Mouse (Mus musculus): ENCODE data around the gene Enpp6. TPM values are rescaled to one million over a fixed set of nuclear protein-coding genes. Genes with fewer than 3 reads are reported as not detected.

Enpp6 gene
- polyA plus RNA-seq, 3 experiments from 2014 or later: 0.86 to 1.2 (median 0.99) TPM

DNA sequence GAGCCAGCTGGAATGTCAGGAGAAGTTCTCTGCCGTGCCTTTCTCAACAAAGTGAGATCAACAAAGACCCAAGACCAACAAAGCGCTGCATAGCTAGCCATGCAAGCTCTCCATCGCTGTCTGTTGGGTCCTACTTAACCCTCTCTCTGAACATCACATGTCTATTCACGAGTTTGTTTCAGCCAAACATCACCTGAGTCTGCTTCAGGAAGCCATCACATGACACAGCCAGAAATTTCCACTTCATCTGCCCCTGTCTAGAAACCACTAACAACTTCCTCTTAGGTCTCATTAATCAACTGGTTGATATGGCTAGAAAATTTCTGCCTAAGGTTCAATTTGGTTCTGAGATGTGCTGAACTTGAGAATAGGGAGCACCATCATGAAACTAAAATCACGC lies 85.3 kb downstream of the Enpp6 start:
- no peak for ATAC-seq

DNA sequence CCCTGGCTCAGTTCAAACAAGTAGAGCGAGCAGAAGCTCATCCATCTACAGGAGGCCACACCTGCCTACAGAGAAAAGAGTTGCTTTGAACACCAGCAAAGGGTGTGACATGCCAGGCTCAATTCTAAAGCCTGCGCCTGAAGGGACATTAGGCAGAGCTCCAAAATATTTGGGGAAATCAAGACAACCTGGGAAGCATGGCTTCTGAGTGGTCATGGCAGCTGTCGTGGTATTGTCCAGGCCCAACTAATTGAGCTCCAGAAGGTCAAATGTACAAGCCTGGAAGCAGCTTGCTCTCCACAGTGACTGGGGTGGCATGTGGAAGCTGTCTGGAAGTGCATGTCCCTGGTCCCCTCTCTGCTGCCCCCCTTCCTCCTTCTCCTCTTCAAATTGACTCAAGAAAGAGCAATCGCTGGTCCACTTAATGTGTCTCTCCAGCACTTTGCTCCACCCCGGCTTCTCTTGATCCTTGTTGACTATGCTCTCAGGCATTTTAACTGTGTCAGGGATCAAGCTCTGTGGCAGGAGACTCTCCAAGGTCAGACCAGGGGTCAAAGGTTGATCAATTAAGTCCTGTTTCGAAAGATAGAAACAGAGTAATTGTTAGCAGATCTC lies 89.4 kb downstream of the Enpp6 start:
- no peak for ATAC-seq

DNA sequence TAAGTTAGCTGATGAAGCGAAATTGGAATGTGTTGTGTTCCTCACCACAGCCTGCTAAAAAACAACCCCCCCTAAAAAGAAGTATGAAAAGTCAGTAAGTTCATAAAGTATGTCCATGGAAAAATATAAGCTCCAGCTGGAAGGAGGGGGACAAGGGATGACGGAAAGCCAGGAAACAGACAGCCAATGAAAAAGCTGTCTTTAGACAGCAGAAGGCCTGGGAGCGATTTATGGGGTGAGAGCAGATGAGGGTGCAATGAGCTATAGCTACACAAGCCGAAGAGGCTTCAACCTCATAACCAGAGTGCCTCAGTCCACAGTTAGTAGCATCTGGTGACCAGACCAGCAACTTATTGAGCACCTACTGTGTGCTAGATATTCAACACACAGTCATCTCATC lies 93.3 kb downstream of the Enpp6 start:
- ATAC-seq: no peak

DNA sequence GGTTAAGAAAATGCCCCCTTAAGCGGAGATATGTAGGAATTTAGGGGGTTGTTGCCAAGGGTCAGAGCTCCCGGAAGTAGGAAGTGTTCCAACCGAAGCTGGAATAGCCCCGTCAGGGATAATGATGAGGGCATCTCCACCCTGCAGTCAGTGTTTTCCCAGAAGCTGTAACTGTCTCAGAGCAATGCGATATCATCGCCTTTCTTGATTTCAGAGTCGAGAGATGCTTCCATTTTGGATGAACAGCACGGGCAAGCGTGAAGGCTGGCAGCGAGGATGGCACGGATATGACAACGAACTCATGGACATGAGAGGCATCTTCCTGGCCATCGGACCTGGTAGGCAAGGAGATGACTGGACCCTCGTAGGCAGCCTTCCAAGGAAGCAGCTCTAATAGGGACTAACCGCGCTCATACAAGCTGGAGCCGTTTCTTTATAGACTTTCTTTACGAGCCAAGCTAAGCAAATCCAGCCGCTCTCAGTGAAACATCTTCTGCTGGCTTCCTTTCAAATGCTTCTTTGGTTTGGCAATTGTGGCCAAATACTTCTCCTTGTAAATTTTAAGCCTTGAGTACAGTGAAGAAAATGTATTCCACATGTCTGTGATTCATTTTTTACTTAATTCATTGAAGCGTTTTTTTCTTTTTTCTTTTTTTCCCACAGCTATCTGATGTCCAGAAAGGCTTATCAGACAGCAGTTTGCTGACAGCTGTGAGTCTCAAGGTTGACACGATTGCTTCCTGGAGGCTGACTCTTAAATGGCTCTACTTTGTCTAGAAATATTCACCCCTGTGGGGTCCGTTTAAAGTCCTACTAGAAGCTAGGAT lies 95.7 kb downstream of the Enpp6 start:
- ATAC-seq: no peak

- no peak for ATAC-seq
These were observed 103.3 kb downstream of the Enpp6 start for GRCm38 (mm10) chr8:47090021-47090420.

DNA sequence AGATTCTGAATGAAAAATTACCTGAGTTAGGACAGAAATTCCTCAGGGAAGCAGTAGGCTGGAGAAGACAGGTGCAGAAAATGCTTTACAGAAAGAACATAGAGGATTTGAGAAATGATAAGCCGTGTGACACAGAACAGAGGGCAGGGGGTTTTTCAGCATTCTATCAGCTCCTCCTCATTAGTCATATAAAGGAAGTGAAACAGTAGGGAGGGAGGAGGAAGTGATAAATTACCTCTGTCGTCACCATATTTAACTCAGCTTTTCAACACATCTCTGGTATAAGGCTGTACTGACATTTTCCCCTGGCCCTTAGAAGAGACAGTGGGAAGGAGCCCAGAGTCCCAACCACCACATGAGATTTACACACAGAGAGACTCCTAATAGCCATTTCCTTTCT lies 118.9 kb downstream of the Enpp6 start:
- ATAC-seq: no peak

DNA sequence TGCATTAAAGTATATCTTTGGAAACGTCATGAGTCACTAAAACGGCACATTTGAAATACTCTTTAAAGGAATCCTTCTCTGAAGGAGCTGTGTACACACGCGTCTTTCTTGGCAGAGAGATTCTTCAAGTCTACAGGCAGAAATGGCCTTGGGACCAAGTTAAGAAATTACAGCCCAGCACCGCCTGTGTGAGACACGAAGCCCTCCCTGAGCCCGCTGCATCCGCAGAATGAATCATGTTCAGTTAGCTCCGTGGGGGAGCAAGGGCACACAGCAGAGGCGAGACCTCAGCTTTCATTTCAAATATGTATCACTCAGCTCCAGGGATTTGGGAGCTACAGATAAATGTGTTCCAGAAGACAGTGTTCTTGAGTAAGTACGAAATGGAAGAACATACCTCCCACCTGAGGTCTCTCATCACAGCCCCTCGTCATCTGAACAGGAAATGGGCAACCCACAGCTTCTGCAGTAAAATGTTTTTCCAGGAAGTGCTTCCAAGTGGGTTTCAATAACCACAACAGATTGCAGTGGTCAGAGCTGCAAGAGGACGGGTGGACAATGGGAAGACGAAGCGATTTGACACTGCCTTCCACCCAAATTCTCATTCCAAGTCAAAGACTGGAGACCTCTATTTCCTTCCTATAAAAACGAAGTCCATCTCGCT lies 127.6 kb downstream of the Enpp6 start:
- ATAC-seq: no peak

- no peak for ATAC-seq
These were observed 130.6 kb downstream of the Enpp6 start for GRCm38 (mm10) chr8:47117336-47117735.

DNA sequence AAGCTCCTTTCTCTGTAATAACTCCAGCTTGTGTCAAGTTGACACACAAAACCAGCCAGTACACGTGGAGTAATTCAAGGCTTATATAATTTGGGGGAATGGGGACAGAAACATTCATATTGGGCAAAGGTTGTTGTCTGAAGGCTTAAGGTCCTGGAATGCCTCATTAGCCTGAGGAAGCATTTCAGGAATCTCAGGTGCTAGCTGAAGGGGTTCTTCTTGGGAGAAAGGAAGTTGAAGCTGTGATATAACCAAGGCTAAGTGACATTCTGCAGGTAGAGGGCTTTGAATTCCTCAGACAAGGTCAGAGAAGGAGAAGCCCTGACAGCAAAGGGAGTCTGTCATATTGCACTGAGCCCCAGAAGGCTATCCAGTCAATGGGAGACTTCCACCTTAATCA lies 133.2 kb downstream of the Enpp6 start:
- ATAC-seq: no peak

- ATAC-seq: no peak
These were observed 142.2 kb downstream of the Enpp6 start for GRCm38 (mm10) chr8:47128859-47129258.

DNA sequence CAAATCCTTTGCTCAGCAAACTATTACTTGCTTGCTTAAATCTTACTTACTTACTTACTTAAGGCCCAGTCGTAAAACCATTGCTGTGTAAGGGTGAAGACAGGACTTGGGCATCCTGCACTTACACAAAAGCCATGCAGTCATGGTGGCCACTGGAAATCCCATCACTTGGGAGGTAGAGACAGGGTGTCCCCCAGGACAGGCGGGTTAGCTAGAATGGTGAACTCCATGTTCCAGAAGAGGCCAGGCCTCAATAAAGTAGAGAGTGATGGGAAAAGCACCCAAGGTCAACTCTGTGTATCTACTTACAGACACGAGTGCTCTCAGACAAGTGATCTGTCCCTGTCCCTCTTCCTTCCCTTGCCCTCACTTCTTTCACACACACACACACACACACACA lies 146.7 kb downstream of the Enpp6 start:
- no peak for ATAC-seq

GRCm38 (mm10) chr8:47134736-47135135 lies 148.0 kb downstream of the Enpp6 start:
- ATAC-seq: no peak

- ATAC-seq: no peak
These were observed 148.9 kb downstream of the Enpp6 start for GRCm38 (mm10) chr8:47135586-47135985.

GRCm38 (mm10) chr8:47136047-47136446 lies 149.4 kb downstream of the Enpp6 start:
- ATAC-seq: no peak

DNA sequence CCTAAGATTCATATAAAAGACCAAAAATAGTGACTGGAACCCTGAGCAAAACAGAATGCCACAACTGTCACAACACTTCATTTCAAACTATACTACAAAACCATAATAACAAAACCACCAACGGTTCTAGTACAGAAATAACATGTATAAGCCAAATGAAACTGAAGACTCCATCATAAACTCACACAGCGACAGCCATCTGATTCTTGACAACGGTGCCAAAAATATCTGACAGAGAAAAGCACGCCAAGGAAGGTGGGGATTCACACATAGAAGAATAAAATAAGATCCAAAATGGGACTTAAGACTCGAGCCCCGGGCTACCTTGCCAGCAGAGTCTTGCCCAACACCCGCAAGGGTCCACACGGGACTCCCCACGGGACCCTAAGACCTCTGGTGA lies 158.6 kb downstream of the Enpp6 start:
- no peak for ATAC-seq

Other genes with a start within 250 kb of the Enpp6 start
- gene Irf2, start 247.2 kb upstream of the Enpp6 start, polyA plus RNA-seq (2017; shearing (Covaris generic)): 100 to 1,000 TPM; 228 to 272 (median 245) TPM

All from inflammation-experienced regulatory T-cells, adult 6 months (primary cell).